Mouse (Mus musculus) intestine, embryonic 16.5 days (tissue): ENCODE measurements at regions not wholly inside any gene's neighbourhood (a gene's known extent, or its start where the extent isn't known, plus 50 kb on each side); places are given as distances from the start of the nearest gene placed in this dataset.

Experiments
- ATAC-seq: fragments of 200-750 bp; cut with Nextera tagmentation; 2 replicates; pipeline ENCODE4 v1.8.0; 2017; ENCODE audit warnings: moderate TSS enrichment, moderate library complexity
- H3K27ac ChIP-seq: fragments of 300-500 bp; sonication (generic); 2 replicates; pipeline ENCODE4 v1.5.1; 2014; ENCODE audit warnings: mild to moderate bottlenecking, low read length
- H3K27me3 ChIP-seq: fragments of 300-500 bp; sonication (generic); replicated peaks from 2 replicates; pipeline ENCODE4 v1.6.1; 2014; ENCODE audit warnings: low read length, control low read depth, mixed read lengths; ENCODE audit not compliant: control insufficient read depth, insufficient read depth
- H3K36me3 ChIP-seq: fragments of 300-500 bp; sonication (generic); 2 replicates; pipeline ENCODE4 v1.6.1; 2014; ENCODE audit warnings: low read length, control low read depth; ENCODE audit not compliant: control insufficient read depth, insufficient read depth
- H3K4me1 ChIP-seq: fragments of 300-500 bp; sonication (generic); 2 replicates; pipeline ENCODE4 v1.6.1; 2014; ENCODE audit warnings: low read length, control low read depth, mixed read lengths; ENCODE audit not compliant: control insufficient read depth, insufficient read depth
- H3K4me2 ChIP-seq: fragments of 300-500 bp; sonication (generic); 2 replicates; pipeline ENCODE4 v1.6.1; 2014; ENCODE audit warnings: low read depth, low read length, control low read depth
- H3K4me3 ChIP-seq: fragments of 300-500 bp; sonication (generic); 2 replicates; pipeline ENCODE4 v1.5.1; 2014; ENCODE audit warnings: mild to moderate bottlenecking, low read length
- H3K9ac ChIP-seq: fragments of 300-500 bp; sonication (generic); 2 replicates; pipeline ENCODE4 v1.6.1; 2014; ENCODE audit warnings: low read depth, low read length
- H3K9me3 ChIP-seq: fragments of 300-500 bp; sonication (generic); 2 replicates; pipeline ENCODE4 v1.6.1; 2016; ENCODE audit warnings: low read length, control low read depth; ENCODE audit not compliant: control insufficient read depth
- WGBS: fragments of 180-500 bp; shearing (Covaris S2); extraction: QIAGEN DNeasy Blood & Tissue Kit; methylation state at CpG from one replicate; pipeline ENCODE4 v1.1.7; 2014; 5-methylcytosine and 5-hydroxymethylcytosine counted together

GRCm38 (mm10) chr7:70512354-70512753 lies 145.8 kb upstream of the Nr2f2 start:
- H3K27me3 ChIP-seq = no peaks in the 10 kb centered on the region

GRCm38 (mm10) chr7:70505671-70506181 lies 139.2 kb upstream of the Nr2f2 start:
- Histone ChIP-seq H3K36me3 (no peaks in the 10 kb centered on the region), H3K4me2 (no peak overlapping the region), H3K27ac (no peak overlapping the region), H3K4me1 (peaks cover 18% of the 10 kb centered on the region), H3K9me3 (no peaks in the 10 kb centered on the region), H3K4me3 (no peak overlapping the region), H3K9ac (no peak overlapping the region), H3K27me3 (0 out of 2 replicates have a peak, but pooled peaks cover 2% of the 10 kb centered on the region)
- 10% methylated on average over 7 of the region's 7 CpGs for WGBS
- peak; percentile 85 for ATAC-seq

More at GRCm38 (mm10) chr7:70512354-70512753, 145.8 kb upstream of the Nr2f2 start:
- no peak overlapping the region for H3K4me3 ChIP-seq
- H3K4me2 ChIP-seq = no peak overlapping the region
- no peaks in the 10 kb centered on the region for H3K36me3 ChIP-seq
- peaks cover 18% of the 10 kb centered on the region for H3K4me1 ChIP-seq
- H3K27ac ChIP-seq = no peak overlapping the region
- WGBS = 71% methylated on average over 6 of the region's 6 CpGs
- H3K9me3 ChIP-seq = no peaks in the 10 kb centered on the region
- no peak for ATAC-seq
- H3K9ac ChIP-seq = no peak overlapping the region

GRCm38 (mm10) chr7:70501821-70502220 lies 135.3 kb upstream of the Nr2f2 start:
- Histone ChIP-seq H3K36me3 (no peaks in the 10 kb centered on the region), H3K4me2 (no peak overlapping the region), H3K9me3 (no peaks in the 10 kb centered on the region), H3K27me3 (0 out of 2 replicates have a peak, but pooled peaks cover 2% of the 10 kb centered on the region), H3K4me3 (no peak overlapping the region), H3K27ac (no peak overlapping the region), H3K9ac (no peak overlapping the region), H3K4me1 (peaks cover 18% of the 10 kb centered on the region)
- 60% methylated on average over 4 of the region's 4 CpGs for WGBS
- ATAC-seq = peak; percentile 59

DNA sequence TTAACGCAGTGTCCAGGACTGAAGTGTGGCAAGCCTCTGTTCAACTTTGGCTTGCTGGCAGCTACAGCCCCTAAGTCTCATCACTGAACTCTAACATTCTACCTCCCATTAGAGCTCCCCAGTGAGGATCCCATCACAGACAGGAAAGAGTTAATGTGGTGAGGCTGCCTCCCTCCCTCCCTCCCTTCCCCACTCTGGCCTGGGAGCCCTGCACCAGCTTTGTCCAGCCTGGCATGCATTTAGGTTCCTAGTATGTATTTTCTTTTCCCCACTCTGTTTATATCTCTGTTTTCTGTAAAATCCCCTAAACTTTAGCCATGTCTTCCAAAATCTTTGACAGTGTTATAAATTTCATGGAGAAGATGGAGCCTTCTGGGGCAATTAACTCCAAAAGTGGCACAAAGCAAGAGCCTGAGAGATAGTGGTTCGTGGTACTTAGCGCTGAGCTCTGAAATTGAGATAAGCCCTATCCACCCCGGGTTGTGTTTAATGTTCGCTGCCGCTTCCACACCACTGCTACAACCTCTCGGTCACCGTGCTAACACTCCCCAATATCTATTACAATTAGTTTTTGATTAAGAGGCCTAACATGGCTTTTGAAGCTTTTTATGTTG lies 130.1 kb upstream of the Nr2f2 start:
- H3K9ac ChIP-seq = no peak overlapping the region
- no peak overlapping the region for H3K4me3 ChIP-seq
- WGBS = 46% methylated on average over 8 of the region's 8 CpGs
- H3K36me3 ChIP-seq = no peaks in the 10 kb centered on the region
- ATAC-seq = no peak
- H3K27ac ChIP-seq = no peak overlapping the region
- H3K4me2 ChIP-seq = no peak overlapping the region
- no peaks in the 10 kb centered on the region for H3K9me3 ChIP-seq
- H3K27me3 ChIP-seq = no peaks in the 10 kb centered on the region
- 0 out of 2 replicates have a peak, but pooled peaks cover 3% of the 10 kb centered on the region for H3K4me1 ChIP-seq

DNA sequence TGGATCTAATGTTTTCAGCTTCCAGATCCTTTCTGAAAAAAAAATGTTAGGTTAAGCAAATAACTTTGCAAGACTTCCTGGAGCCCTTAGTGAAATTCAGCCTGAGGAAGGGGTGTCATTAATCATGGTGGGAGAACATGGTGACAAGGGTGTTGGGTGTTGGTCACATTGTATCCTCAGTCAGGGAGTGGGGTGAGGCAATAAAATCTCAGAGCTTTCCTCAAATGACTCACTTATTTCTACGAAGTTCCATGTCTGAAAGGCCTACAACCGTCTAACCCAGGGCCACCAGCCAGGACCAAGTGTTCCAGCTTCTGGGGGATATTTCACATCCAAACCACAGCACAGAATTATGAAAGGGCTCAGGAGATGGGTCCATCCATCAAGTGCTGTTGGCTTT lies 117.7 kb upstream of the Nr2f2 start:
- Histone ChIP-seq H3K4me1 (no peaks in the 10 kb centered on the region), H3K27ac (no peak overlapping the region), H3K9me3 (no peaks in the 10 kb centered on the region), H3K4me3 (no peak overlapping the region), H3K4me2 (no peak overlapping the region), H3K27me3 (no peaks in the 10 kb centered on the region), H3K9ac (no peak overlapping the region), H3K36me3 (no peaks in the 10 kb centered on the region)
- 73% methylated on average over 2 of the region's 2 CpGs for WGBS
- no peak for ATAC-seq

DNA sequence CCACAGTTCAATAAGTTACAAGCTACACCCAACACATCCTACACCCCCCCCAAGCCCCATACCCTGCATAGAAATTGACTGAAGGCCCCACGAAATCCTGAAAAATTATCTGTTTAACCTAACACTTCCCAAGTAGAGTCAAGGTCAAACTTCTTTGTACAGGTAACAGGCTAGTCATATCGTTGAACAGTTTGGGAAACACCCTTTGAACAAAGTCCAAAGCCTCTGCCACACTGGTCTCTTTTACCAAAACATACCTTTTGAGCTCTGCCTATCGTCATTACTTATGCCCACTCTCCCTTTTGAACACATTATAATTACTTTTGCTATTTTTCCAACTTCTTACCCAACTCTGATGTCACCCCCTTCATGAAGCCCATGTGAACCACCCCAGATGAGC lies 117.0 kb upstream of the Nr2f2 start:
- H3K9me3 ChIP-seq = no peaks in the 10 kb centered on the region
- H3K27me3 ChIP-seq = no peaks in the 10 kb centered on the region
- H3K27ac ChIP-seq = no peak overlapping the region
- WGBS = 81% methylated on average over 3 of the region's 3 CpGs
- H3K4me2 ChIP-seq = no peak overlapping the region
- H3K4me1 ChIP-seq = no peaks in the 10 kb centered on the region
- ATAC-seq = no peak
- no peak overlapping the region for H3K4me3 ChIP-seq
- H3K9ac ChIP-seq = no peak overlapping the region
- no peaks in the 10 kb centered on the region for H3K36me3 ChIP-seq

GRCm38 (mm10) chr7:70481880-70482279 lies 115.3 kb upstream of the Nr2f2 start:
- no peak overlapping the region for H3K27ac ChIP-seq

DNA sequence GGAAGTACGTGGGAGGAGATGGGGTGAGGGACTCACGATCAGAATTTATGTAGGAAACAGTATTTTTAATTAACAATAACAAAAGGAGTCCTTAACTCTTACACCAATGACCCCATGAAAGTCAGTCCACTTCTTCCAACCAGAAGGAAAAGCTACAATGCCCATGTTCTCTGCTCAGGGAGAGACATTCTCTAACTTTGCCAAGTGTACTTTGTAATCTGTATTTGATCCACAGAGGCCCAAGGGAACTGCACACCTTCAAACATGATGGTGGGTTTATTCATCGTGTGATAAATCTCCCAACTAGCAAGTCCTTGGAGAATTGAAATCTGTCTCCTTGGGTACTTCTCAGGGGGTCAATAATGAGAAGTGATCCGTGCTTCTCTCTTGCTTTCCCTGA lies 106.3 kb upstream of the Nr2f2 start:
- Histone ChIP-seq H3K9ac (no peak overlapping the region), H3K27me3 (no peaks in the 10 kb centered on the region), H3K4me3 (no peak overlapping the region), H3K36me3 (no peaks in the 10 kb centered on the region), H3K4me1 (no peaks in the 10 kb centered on the region), H3K27ac (no peak overlapping the region), H3K9me3 (no peaks in the 10 kb centered on the region), H3K4me2 (no peak overlapping the region)
- 71% methylated on average over 4 of the region's 4 CpGs for WGBS
- ATAC-seq = no peak

More at GRCm38 (mm10) chr7:70481880-70482279, 115.3 kb upstream of the Nr2f2 start:
- Histone ChIP-seq H3K27me3 (no peaks in the 10 kb centered on the region), H3K4me1 (no peaks in the 10 kb centered on the region), H3K4me2 (no peak overlapping the region), H3K9me3 (no peaks in the 10 kb centered on the region), H3K9ac (no peak overlapping the region), H3K36me3 (no peaks in the 10 kb centered on the region), H3K4me3 (no peak overlapping the region)
- ATAC-seq = peak; percentile 31; the same call in 1 of the 2 replicates
- 64% methylated on average over 10 of the region's 10 CpGs for WGBS

GRCm38 (mm10) chr7:70470557-70470956 lies 104.0 kb upstream of the Nr2f2 start:
- H3K4me1 ChIP-seq = no peaks in the 10 kb centered on the region
- H3K27me3 ChIP-seq = no peaks in the 10 kb centered on the region
- H3K36me3 ChIP-seq = no peaks in the 10 kb centered on the region
- ATAC-seq = peak; percentile 50; the same call in 1 of the 2 replicates
- H3K9ac ChIP-seq = no peak overlapping the region
- no peak overlapping the region for H3K4me2 ChIP-seq
- H3K27ac ChIP-seq = no peak overlapping the region
- 93% methylated on average over 2 of the region's 2 CpGs for WGBS
- H3K4me3 ChIP-seq = no peak overlapping the region
- no peaks in the 10 kb centered on the region for H3K9me3 ChIP-seq

- Histone ChIP-seq H3K9me3 (no peaks in the 10 kb centered on the region), H3K4me3 (no peak overlapping the region), H3K27me3 (no peaks in the 10 kb centered on the region), H3K9ac (no peak overlapping the region), H3K4me2 (no peak overlapping the region), H3K27ac (no peak overlapping the region), H3K36me3 (no peaks in the 10 kb centered on the region), H3K4me1 (no peaks in the 10 kb centered on the region)
- WGBS = 74% methylated on average over 4 of the region's 4 CpGs
- ATAC-seq = no peak
Measured at GRCm38 (mm10) chr7:70462131-70462530, 95.6 kb upstream of the Nr2f2 start.
